8 mouse cellular contexts compared by ENCODE assay signal in the genomic region with DNA sequence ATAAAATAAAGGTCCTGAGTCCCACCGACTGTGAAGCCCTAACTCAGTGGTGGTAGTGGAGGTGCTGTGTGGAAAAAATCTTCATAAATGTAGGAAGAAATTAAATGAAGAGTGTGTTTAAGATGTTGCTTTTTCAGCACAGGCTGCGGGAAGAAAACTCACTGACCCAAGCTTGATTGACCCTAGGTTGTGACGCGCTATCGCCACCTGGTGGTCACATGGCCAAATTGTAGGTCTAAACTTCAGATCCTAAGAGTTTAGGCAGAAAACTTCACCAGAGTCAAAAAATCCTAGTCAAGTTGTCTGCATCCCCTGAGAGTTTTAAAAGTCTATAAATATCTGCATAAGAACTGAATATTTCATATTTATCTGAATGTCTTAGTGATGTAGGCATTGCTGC.
DNase-seq lines count a peak whose midpoint lies in the region; ATAC-seq and TF ChIP-seq lines count a peak whose summit lies in the region.

No protein-coding gene starts in this region.

- H3K9me3 ChIP-seq in forebrain, postnatal 0 days (ENCODE audit: low read length) = no peaks in the 10 kb centered on the region
- no peaks in the 10 kb centered on the region for H3K9me3 ChIP-seq in forebrain, embryonic 12.5 days
- no peaks in the 10 kb centered on the region for H3K9me3 ChIP-seq in midbrain, embryonic 14.5 days (ENCODE audit: control insufficient read depth, low read length)
- H3K9me3 ChIP-seq in midbrain, embryonic 13.5 days = no peaks in the 10 kb centered on the region

- no peaks in the 10 kb centered on the region for H3K4me1 ChIP-seq in forebrain, postnatal 0 days (ENCODE audit: insufficient read depth)
- no peaks in the 10 kb centered on the region for H3K4me1 ChIP-seq in forebrain, embryonic 12.5 days
- no peaks in the 10 kb centered on the region for H3K4me1 ChIP-seq in midbrain, embryonic 14.5 days (ENCODE audit: control insufficient read depth, insufficient read depth, low read length)
- no peaks in the 10 kb centered on the region for H3K4me1 ChIP-seq in midbrain, embryonic 13.5 days (replicated peaks)
- H3K4me1 ChIP-seq in olfactory bulb, adult 2 months (ENCODE audit: control insufficient read depth, insufficient read depth, low read length) = no peaks in the 10 kb centered on the region

- DNase-seq in forebrain, postnatal 0 days = peak; percentile 48
- peak; percentile 64 for DNase-seq in midbrain, embryonic 14.5 days
- DNase-seq in brain, embryonic 14.5 days (ENCODE audit: low read depth) = peak; percentile 45
- DNase-seq in kidney, postnatal 14 days = peak; percentile 14

- ATAC-seq in forebrain, postnatal 0 days = no peak
- no peak for ATAC-seq in forebrain, embryonic 12.5 days (ENCODE audit: low FRiP score)
- no peak for ATAC-seq in midbrain, embryonic 14.5 days (ENCODE audit: low FRiP score, low TSS enrichment)
- ATAC-seq in midbrain, embryonic 13.5 days = no peak
- no peak for ATAC-seq in megakaryocyte-erythroid progenitor cell, adult 5-6 weeks (replicated peaks; ENCODE audit: low FRiP score, low TSS enrichment, poor library complexity, severe bottlenecking)

- H3K4me2 ChIP-seq in forebrain, postnatal 0 days (ENCODE audit: low read depth) = no peak overlapping the region
- no peak overlapping the region for H3K4me2 ChIP-seq in forebrain, embryonic 12.5 days
- no peak overlapping the region for H3K4me2 ChIP-seq in midbrain, embryonic 14.5 days (ENCODE audit: low read length)
- H3K4me2 ChIP-seq in midbrain, embryonic 13.5 days (replicated peaks) = no peak overlapping the region

- no peak overlapping the region for H3K27ac ChIP-seq in forebrain, postnatal 0 days (ENCODE audit: low read depth, low read length)
- no peak overlapping the region for H3K27ac ChIP-seq in forebrain, embryonic 12.5 days
- H3K27ac ChIP-seq in midbrain, embryonic 14.5 days (replicated peaks; ENCODE audit: low read depth, low read length) = no peak overlapping the region
- H3K27ac ChIP-seq in midbrain, embryonic 13.5 days = no peak overlapping the region
- no peak overlapping the region for H3K27ac ChIP-seq in olfactory bulb, adult 2 months (ENCODE audit: insufficient read depth, low read depth, low read length)

- H3K27me3 ChIP-seq in forebrain, postnatal 0 days (ENCODE audit: insufficient read depth, low read length) = no peaks in the 10 kb centered on the region
- no peaks in the 10 kb centered on the region for H3K27me3 ChIP-seq in forebrain, embryonic 12.5 days
- H3K27me3 ChIP-seq in midbrain, embryonic 14.5 days (ENCODE audit: control insufficient read depth, insufficient read depth, low read length) = no peaks in the 10 kb centered on the region
- no peaks in the 10 kb centered on the region for H3K27me3 ChIP-seq in midbrain, embryonic 13.5 days

- WGBS in forebrain, postnatal 0 days = 15% methylated on average over 5 of the region's 5 CpGs
- WGBS in forebrain, embryonic 12.5 days = 19% methylated on average over 5 of the region's 5 CpGs
- 20% methylated on average over 5 of the region's 5 CpGs for WGBS in midbrain, embryonic 14.5 days
- 16% methylated on average over 5 of the region's 5 CpGs for WGBS in midbrain, embryonic 13.5 days
- WGBS in olfactory bulb, adult 2 months = 29% methylated on average over 5 of the region's 5 CpGs

- no peak overlapping the region for H3K4me3 ChIP-seq in forebrain, postnatal 0 days (ENCODE audit: low read depth, low read length)
- H3K4me3 ChIP-seq in forebrain, embryonic 12.5 days (replicated peaks) = no peak overlapping the region
- no peak overlapping the region for H3K4me3 ChIP-seq in midbrain, embryonic 14.5 days (replicated peaks; ENCODE audit: low read depth, low read length)
- no peak overlapping the region for H3K4me3 ChIP-seq in midbrain, embryonic 13.5 days (replicated peaks)
- no peak overlapping the region for H3K4me3 ChIP-seq in olfactory bulb, adult 2 months (ENCODE audit: insufficient read depth, low read depth, low read length)

- no peaks in the 10 kb centered on the region for H3K36me3 ChIP-seq in forebrain, postnatal 0 days (ENCODE audit: insufficient read depth)
- no peaks in the 10 kb centered on the region for H3K36me3 ChIP-seq in forebrain, embryonic 12.5 days (replicated peaks)
- H3K36me3 ChIP-seq in midbrain, embryonic 14.5 days (ENCODE audit: control insufficient read depth, insufficient read depth, low read length) = no peaks in the 10 kb centered on the region
- no peaks in the 10 kb centered on the region for H3K36me3 ChIP-seq in midbrain, embryonic 13.5 days

- no peak for TF ChIP-seq POLR2A in brain, embryonic 14.5 days (IDR thresholded peaks at IDR 0.05; ENCODE audit: borderline replicate concordance, extremely low read depth, insufficient read depth, insufficient read length, poor library complexity, severe bottlenecking)
- TF ChIP-seq POLR2A in olfactory bulb, adult 2 months (IDR thresholded peaks at IDR 0.05; ENCODE audit: insufficient read depth, low read depth, low read length) = no peak

- no peak overlapping the region for H3K9ac ChIP-seq in forebrain, postnatal 0 days
- H3K9ac ChIP-seq in forebrain, embryonic 12.5 days = no peak overlapping the region
- H3K9ac ChIP-seq in midbrain, embryonic 14.5 days (replicated peaks; ENCODE audit: low read length) = no peak overlapping the region
- no peak overlapping the region for H3K9ac ChIP-seq in midbrain, embryonic 13.5 days (replicated peaks)

- TF ChIP-seq CTCF in forebrain, postnatal 0 days (IDR thresholded peaks at IDR 0.05; ENCODE audit: low read depth) = peak; percentile 62
- TF ChIP-seq CTCF in brain, embryonic 14.5 days (IDR thresholded peaks at IDR 0.05; ENCODE audit: borderline replicate concordance, extremely low read depth, insufficient read depth, insufficient read length) = peak; percentile 66; the same call in 1 of the 2 replicates
- TF ChIP-seq CTCF in olfactory bulb, adult 2 months (IDR thresholded peaks at IDR 0.05; ENCODE audit: insufficient read depth, low read depth, low read length) = 0 out of 2 replicates have a peak, but pooled peaks have one; percentile 9

Comparison
In these comparisons a context has a peak if more than half of its experiments do, and no peak if none do; other contexts are left out.
1. DNase-seq: peak in every context shown above with its lines; median percentile 64 in midbrain, embryonic 14.5 days; 48 in forebrain, postnatal 0 days; 45 in brain, embryonic 14.5 days; 14 in kidney, postnatal 14 days.
2. CTCF ChIP-seq: peak in every context shown above with its lines; median percentile 66 in brain, embryonic 14.5 days; 62 in forebrain, postnatal 0 days; 9 in olfactory bulb, adult 2 months.